Mouse (Mus musculus) ES-Bruce4 (cell line): ENCODE measurements around the gene Cfap77. TPM values are rescaled to one million over a fixed set of nuclear protein-coding genes. Genes with fewer than 3 reads are reported as not detected.

Experiments
- H3K27ac ChIP-seq: 2 replicates; pipeline ENCODE4 v1.5.1; 2012; ENCODE audit warnings: low read length, inconsistent platforms; ENCODE audit not compliant: insufficient read depth
- H3K27me3 ChIP-seq: 2 replicates; pipeline ENCODE4 v1.6.1; 2012; ENCODE audit warnings: mild to moderate bottlenecking, low read length, inconsistent platforms; ENCODE audit not compliant: control insufficient read depth, poor library complexity, insufficient read depth, severe bottlenecking
- H3K36me3 ChIP-seq: 2 replicates; pipeline ENCODE4 v1.6.1; 2012; ENCODE audit warnings: inconsistent platforms, mild to moderate bottlenecking, low read length, moderate library complexity; ENCODE audit not compliant: control insufficient read depth, poor library complexity, insufficient read depth, severe bottlenecking
- H3K4me1 ChIP-seq: one replicate; pipeline ENCODE4 v1.8.1; 2011; ENCODE audit warnings: low read length; ENCODE audit not compliant: control insufficient read depth, insufficient read depth
- H3K4me3 ChIP-seq: 2 replicates; pipeline ENCODE4 v1.5.1; 2011; ENCODE audit warnings: low read depth, mild to moderate bottlenecking, low read length
- H3K9ac ChIP-seq: 2 replicates; pipeline ENCODE4 v1.6.1; 2012; ENCODE audit warnings: low read depth, mild to moderate bottlenecking, inconsistent platforms; ENCODE audit not compliant: poor library complexity, severe bottlenecking
- H3K9me3 ChIP-seq: replicated peaks from 2 replicates; pipeline ENCODE4 v1.6.1; 2012; ENCODE audit warnings: mild to moderate bottlenecking, low read length, inconsistent platforms; ENCODE audit not compliant: control insufficient read depth, poor library complexity, insufficient read depth, severe bottlenecking
- CTCF ChIP-seq: IDR thresholded peaks from one replicate; pipeline ENCODE4 v1.8.1; 2011; ENCODE audit warnings: low read depth, low read length
- EP300 ChIP-seq: IDR thresholded peaks from 2 replicates; pipeline ENCODE4 v1.6.1; 2011; ENCODE audit warnings: low read depth, low read length; ENCODE audit not compliant: insufficient read depth
- POLR2A ChIP-seq: IDR thresholded peaks from one replicate; pipeline ENCODE4 v1.8.1; 2011; ENCODE audit warnings: low read length; ENCODE audit not compliant: insufficient read depth
- polyA plus RNA-seq: library from polyadenylated mRNA; stranded (reverse); fragments of >200 nt; gene quantifications from 2 replicates; pipeline ENCODE4 v1.2.4, GENCODE M21; 2011; ENCODE audit warnings: low read depth; ENCODE audit not compliant: missing spikeins, insufficient read depth, insufficient read length

The Cfap77 gene
- polyA plus RNA-seq, 1 experiment = 2.5 TPM

DNA sequence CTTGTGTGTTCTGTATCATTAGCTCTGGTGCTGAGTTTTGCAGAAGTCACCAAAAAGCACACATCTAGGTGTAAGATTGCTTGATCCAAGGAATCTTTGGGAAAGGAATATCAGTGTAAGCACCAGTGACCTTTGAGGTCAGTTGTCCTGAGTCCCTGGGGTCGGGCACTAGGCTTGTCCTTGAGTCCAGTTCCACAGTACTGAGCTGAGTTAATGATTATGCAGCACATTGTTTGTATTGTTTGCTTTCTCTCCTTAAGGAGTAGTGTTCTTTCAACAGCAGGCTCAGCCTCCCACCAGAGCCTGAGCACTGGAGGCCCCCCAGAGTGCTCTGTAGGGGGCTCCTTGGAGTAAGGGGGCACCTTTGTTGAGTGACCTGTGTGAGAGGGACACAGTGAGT, 162.1 kb downstream of the Cfap77 start:
- no peak for TF ChIP-seq EP300
- TF ChIP-seq POLR2A = no peak
- TF ChIP-seq CTCF = no peak
- H3K36me3 ChIP-seq = peaks cover 29% of the 10 kb centered on the region

DNA sequence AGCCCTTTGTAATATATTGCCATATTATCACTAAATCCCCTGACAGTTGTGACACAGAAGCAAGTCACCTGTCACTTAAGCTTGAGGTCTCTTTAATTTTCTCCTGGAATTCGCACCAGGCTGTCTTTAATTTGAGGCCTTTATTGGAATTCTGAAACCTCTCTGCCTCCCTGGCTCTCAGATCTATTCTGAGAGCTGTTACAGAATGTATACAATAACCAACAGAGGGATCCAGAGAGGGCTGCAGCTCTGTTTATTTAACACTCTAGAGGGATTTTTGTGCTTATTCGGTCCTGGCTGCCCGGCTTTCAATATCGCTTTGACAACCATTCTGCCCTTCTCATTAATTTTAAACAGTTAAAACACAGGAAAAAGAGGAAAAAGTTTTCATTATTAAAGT, 170.0 kb downstream of the Cfap77 start:
- Histone ChIP-seq H3K4me1 (no peaks in the 10 kb centered on the region), H3K27me3 (no peaks in the 10 kb centered on the region), H3K4me3 (no peak overlapping the region), H3K27ac (no peak overlapping the region), H3K9me3 (no peaks in the 10 kb centered on the region), H3K9ac (no peak overlapping the region), H3K36me3 (peaks cover 29% of the 10 kb centered on the region)
- TF ChIP-seq POLR2A = no peak
- no peak for TF ChIP-seq CTCF
- no peak for TF ChIP-seq EP300

More for the DNA sequence above, 162.1 kb downstream of the Cfap77 start:
- H3K4me3 ChIP-seq = no peak overlapping the region
- no peaks in the 10 kb centered on the region for H3K27me3 ChIP-seq
- H3K9ac ChIP-seq = no peak overlapping the region
- H3K27ac ChIP-seq = no peak overlapping the region
- H3K4me1 ChIP-seq = no peaks in the 10 kb centered on the region
- H3K9me3 ChIP-seq = no peaks in the 10 kb centered on the region

DNA sequence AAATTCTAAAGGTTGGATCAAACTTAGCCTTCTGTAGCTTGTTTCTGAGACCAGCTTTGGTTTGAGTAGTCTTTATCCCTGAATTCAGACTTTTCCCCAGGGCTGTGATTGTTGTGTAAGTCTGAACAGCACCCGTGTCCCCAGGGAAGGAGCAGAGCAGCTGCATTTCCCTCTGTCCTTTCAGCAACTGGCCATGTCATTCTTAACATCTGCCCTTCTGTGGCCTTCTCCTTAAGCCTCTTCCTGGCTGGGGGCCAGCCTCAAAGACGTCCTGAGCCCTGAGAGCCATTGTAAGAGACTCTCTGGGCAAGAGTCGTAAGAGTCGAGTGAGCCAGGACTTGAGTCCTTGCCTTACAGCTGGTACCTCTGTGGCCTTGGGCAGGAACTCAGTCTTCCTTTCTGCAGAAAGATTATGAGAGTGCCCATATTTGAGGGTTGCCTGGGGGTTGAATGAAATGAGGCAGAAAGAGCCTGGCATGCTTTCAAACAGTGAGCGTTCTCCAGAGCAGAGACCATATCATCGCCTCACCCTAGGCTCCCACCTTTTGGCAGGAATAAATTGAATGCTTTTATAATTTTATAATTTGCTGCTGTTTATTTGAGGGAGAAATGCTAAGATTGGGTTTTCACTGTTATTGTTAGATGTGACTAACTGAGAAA, 171.9 kb downstream of the Cfap77 start:
- Histone ChIP-seq H3K36me3 (peaks cover 16% of the 10 kb centered on the region), H3K4me1 (no peaks in the 10 kb centered on the region), H3K9me3 (no peaks in the 10 kb centered on the region), H3K27ac (no peak overlapping the region), H3K27me3 (no peaks in the 10 kb centered on the region), H3K4me3 (no peak overlapping the region), H3K9ac (no peak overlapping the region)
- TF ChIP-seq CTCF (no peak), EP300 (no peak), POLR2A (no peak)

DNA sequence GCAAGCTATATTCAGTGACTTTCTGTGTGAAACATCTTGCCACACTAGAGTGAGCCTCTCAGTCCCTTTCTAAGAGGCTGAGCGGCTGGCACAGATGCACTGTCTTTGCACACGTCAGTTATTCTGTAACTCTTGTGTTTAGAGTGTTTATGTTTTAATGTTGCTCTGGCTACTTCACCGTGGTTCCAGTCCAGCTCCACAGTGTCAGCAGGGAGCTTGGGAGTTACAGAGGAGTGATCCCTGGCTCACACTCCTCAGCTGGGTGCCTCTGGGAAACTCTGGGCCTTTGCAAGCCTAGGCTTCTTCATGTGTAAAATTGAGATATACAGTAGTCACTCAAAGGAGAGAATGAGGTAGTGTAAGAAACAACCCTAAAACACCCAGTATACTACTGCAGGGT, 172.8 kb downstream of the Cfap77 start:
- H3K4me1 ChIP-seq = no peaks in the 10 kb centered on the region
- TF ChIP-seq CTCF = no peak
- no peak for TF ChIP-seq EP300
- TF ChIP-seq POLR2A = no peak
- peaks cover 20% of the 10 kb centered on the region for H3K36me3 ChIP-seq
- H3K9me3 ChIP-seq = no peaks in the 10 kb centered on the region
- no peak overlapping the region for H3K4me3 ChIP-seq
- H3K27ac ChIP-seq = no peak overlapping the region
- H3K9ac ChIP-seq = no peak overlapping the region
- no peaks in the 10 kb centered on the region for H3K27me3 ChIP-seq

DNA sequence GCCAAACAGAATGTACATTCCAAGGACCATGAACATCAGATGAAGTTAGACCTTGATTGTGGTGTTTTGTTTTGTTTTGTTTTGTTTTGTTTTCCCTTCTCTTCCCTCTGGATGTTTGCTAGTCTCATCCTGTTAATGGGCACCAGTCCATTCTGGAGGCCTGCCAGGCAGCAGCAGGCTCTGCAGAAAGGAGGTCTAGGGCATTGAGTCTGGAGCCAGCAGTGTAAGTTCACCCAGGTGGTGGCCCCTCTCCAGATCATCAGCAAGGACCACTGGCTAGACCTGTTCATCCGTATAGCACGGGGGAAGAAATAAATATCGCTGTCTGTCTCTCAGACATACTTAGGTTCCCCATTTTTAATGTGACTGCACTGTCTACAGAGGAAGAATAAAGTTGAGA, 173.6 kb downstream of the Cfap77 start:
- Histone ChIP-seq H3K27ac (no peak overlapping the region), H3K27me3 (no peaks in the 10 kb centered on the region), H3K4me1 (no peaks in the 10 kb centered on the region), H3K36me3 (peaks cover 21% of the 10 kb centered on the region), H3K9ac (no peak overlapping the region), H3K9me3 (no peaks in the 10 kb centered on the region), H3K4me3 (no peak overlapping the region)
- TF ChIP-seq EP300 (no peak), POLR2A (no peak), CTCF (no peak)

Other genes starting within 250 kb of the Cfap77 start
- 29.0 and 33.9 TPM in 2 replicates for gene Gtf3c4, start 214.7 kb downstream of the Cfap77 start, polyA plus RNA-seq
- gene Ddx31, start 214.7 kb downstream of the Cfap77 start, polyA plus RNA-seq = 18.6 and 27.0 TPM in 2 replicates
- gene Barhl1, start 138.4 kb downstream of the Cfap77 start, polyA plus RNA-seq = 0.56 TPM in 1 of 2 replicates, not detected in the other
- 26.2 and 33.9 TPM in 2 replicates for gene Ttf1, start 5.2 kb upstream of the Cfap77 start, polyA plus RNA-seq
- gene Setx, start 69.1 kb upstream of the Cfap77 start, polyA plus RNA-seq = 107 and 113 TPM in 2 replicates
- 0.30 TPM in 1 of 2 replicates, not detected in the other for gene Ntng2, start 197.9 kb upstream of the Cfap77 start, polyA plus RNA-seq